Mouse (Mus musculus): ENCODE results near the gene Pdgfb. TPM values are rescaled to one million over a fixed set of nuclear protein-coding genes. Genes with fewer than 3 reads are reported as not detected.

The Pdgfb gene
- total RNA-seq, 2 experiments from 2014 or later: 24.5 to 33.8 TPM

Small RNAs within 50 kb of the gene (microRNA-seq; reads per million reads assigned to microRNA genes)
- 10.3 reads per million, percentile 24 among the genes with 10 or more reads in this experiment for gene Mir7213

Other genes starting within 250 kb of the Pdgfb start
- gene Dnal4, start 237.1 kb downstream of the Pdgfb start, total RNA-seq (2021): 10 to 100 TPM; 20.5 to 22.9 TPM
- 1 to 10 TPM; 1.5 to 1.8 TPM for gene Nptxr, start 210.2 kb downstream of the Pdgfb start, total RNA-seq (2021)
- gene Npcd, start 180.7 kb downstream of the Pdgfb start, total RNA-seq (2021): under 1 TPM in 1 of 2 experiments, not detected in 1; 0.26 TPM
- gene Cbx6, start 180.3 kb downstream of the Pdgfb start, total RNA-seq (2021): 10 to 100 TPM; 27.9 to 33.5 TPM
- 1 to 10 TPM; 6.3 to 6.4 TPM for gene Apobec3, start 123.3 kb downstream of the Pdgfb start, total RNA-seq (2021)
- 1 to 10 TPM; 9.4 to 9.8 TPM for gene Cbx7, start 43.9 kb downstream of the Pdgfb start, total RNA-seq (2021)
- 10 to 100 TPM; 77.5 to 92.2 TPM for gene Syngr1, start 76.4 kb upstream of the Pdgfb start, total RNA-seq (2021)
- 100 to 1,000 TPM; 154 to 183 TPM for gene Rpl3, start 76.9 kb upstream of the Pdgfb start, total RNA-seq (2021)
- gene Tab1, start 118.2 kb upstream of the Pdgfb start, total RNA-seq (2021): 10 to 100 TPM; 23.7 to 26.5 TPM
- gene Mgat3, start 158.7 kb upstream of the Pdgfb start, total RNA-seq (2021): 1 to 10 TPM; 1.5 to 1.6 TPM
- gene Mief1, start 219.0 kb upstream of the Pdgfb start, total RNA-seq (2021): 10 to 100 TPM; 29.2 to 32.3 TPM
- gene AC140267.1, start 220.9 kb upstream of the Pdgfb start, total RNA-seq (2021): 10 to 100 TPM; 16.1 to 21.0 TPM
- gene Atf4, start 240.2 kb upstream of the Pdgfb start, total RNA-seq (2021): 10 to 100 TPM; 58.3 to 81.7 TPM
- 10 to 100 TPM; 15.5 to 15.9 TPM for gene Rps19bp1, start 249.3 kb upstream of the Pdgfb start, total RNA-seq (2021)